Mouse (Mus musculus): ENCODE results near the gene Mboat7.

GRCm38 (mm10) chr7:3685400-3686187 lies 7.7 kb downstream of the Mboat7 start:
- TF ChIP-seq GATA1 (IDR thresholded peaks at IDR 0.05; ENCODE audit: borderline replicate concordance, low read length), result no peak
- no peak for TF ChIP-seq CTCF (IDR thresholded peaks at IDR 0.05; ENCODE audit: low read depth, low read length)
- TF ChIP-seq TAL1 (conservative IDR thresholded peaks at IDR 0.05; ENCODE audit: low read depth, low read length), result no peak
- no peak for TF ChIP-seq POLR2AphosphoS5 (IDR thresholded peaks at IDR 0.05; ENCODE audit: insufficient replicate concordance, low read depth, low read length)

Measured in G1E (cell line).